Mouse (Mus musculus) limb, embryonic 15.5 days (tissue): ENCODE results near the gene Atraid. TPM values are rescaled to one million over a fixed set of nuclear protein-coding genes. Genes with fewer than 3 reads are reported as not detected.
"Not testable (repeated sequence)": the region's sequence is repeated elsewhere in the genome, so short reads cannot be mapped to it uniquely, and the experiment has no call there.

Source experiments
- ATAC-seq: fragments of 200-750 bp; cut with Nextera tagmentation; 2 replicates; pipeline ENCODE4 v1.8.0; 2017; ENCODE audit warnings: low read depth, moderate TSS enrichment; ENCODE audit not compliant: insufficient number of reproducible peaks, low FRiP score, low TSS enrichment
- H3K27ac ChIP-seq: fragments of 300-500 bp; sonication (generic); 2 replicates; pipeline ENCODE4 v1.5.1; 2015; ENCODE audit warnings: moderate library complexity, mild to moderate bottlenecking, inconsistent platforms
- H3K27me3 ChIP-seq: fragments of 300-500 bp; sonication (generic); 2 replicates; pipeline ENCODE4 v1.6.1; 2015; ENCODE audit warnings: inconsistent platforms
- H3K36me3 ChIP-seq: fragments of 300-500 bp; sonication (generic); 2 replicates; pipeline ENCODE4 v1.6.1; 2015; ENCODE audit warnings: inconsistent platforms
- H3K4me1 ChIP-seq: fragments of 300-500 bp; sonication (generic); 2 replicates; pipeline ENCODE4 v1.6.1; 2015; ENCODE audit warnings: inconsistent platforms
- H3K4me2 ChIP-seq: fragments of 300-500 bp; sonication (generic); 2 replicates; pipeline ENCODE4 v1.6.1; 2015; ENCODE audit warnings: mild to moderate bottlenecking, inconsistent platforms
- H3K4me3 ChIP-seq: fragments of 300-500 bp; sonication (generic); 2 replicates; pipeline ENCODE4 v1.5.1; 2015; ENCODE audit warnings: mild to moderate bottlenecking, inconsistent platforms
- H3K9ac ChIP-seq: fragments of 300-500 bp; sonication (generic); 2 replicates; pipeline ENCODE4 v1.6.1; 2015; ENCODE audit warnings: inconsistent platforms
- H3K9me3 ChIP-seq: fragments of 300-500 bp; sonication (generic); 2 replicates; pipeline ENCODE4 v1.6.1; 2016; ENCODE audit warnings: inconsistent platforms
- WGBS: fragments of 180-500 bp; shearing (Covaris S2); methylation state at CpG from one replicate; pipeline ENCODE4 v1.1.7; 2015; 5-methylcytosine and 5-hydroxymethylcytosine counted together
- polyA plus RNA-seq: library from polyadenylated mRNA; unstranded; fragments of >200 nt; fragmentation: Nextera tagmentation; extraction: Ambion mirVana; gene quantifications from 2 replicates; pipeline ENCODE4 v1.2.1, GENCODE M21; 2015

Gene Atraid
- polyA plus RNA-seq, 1 experiment from 2014 or later: 179 TPM

DNA sequence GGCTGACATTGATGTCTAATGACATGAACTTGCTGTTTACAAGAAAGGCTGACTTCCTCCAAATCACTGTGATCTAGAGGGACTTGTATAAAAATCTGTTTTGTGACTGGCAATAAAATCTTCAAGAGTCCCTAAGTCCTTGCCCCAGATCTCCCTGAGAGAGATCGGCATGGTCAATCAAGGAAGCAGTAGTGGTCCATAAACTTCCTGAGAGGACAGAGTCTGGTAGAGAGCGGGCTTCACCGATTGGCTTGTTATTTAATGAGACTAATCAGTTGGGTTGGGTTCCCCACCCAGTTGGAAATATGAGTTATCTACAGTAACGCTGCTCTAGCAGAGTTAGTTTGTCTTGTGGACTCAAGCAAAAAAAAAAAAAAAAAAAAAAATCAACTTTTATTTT lies 17.2 kb upstream of the Atraid start:
- 44% methylated on average over 4 of the region's 4 CpGs for WGBS
- no peak overlapping the region for H3K4me3 ChIP-seq
- no peaks in the 10 kb centered on the region for H3K9me3 ChIP-seq
- H3K4me1 ChIP-seq: no peaks in the 10 kb centered on the region
- H3K27ac ChIP-seq: no peak overlapping the region
- no peak overlapping the region for H3K4me2 ChIP-seq
- H3K36me3 ChIP-seq: no peaks in the 10 kb centered on the region
- H3K9ac ChIP-seq: no peak overlapping the region
- no peaks in the 10 kb centered on the region for H3K27me3 ChIP-seq
- ATAC-seq: no peak

DNA sequence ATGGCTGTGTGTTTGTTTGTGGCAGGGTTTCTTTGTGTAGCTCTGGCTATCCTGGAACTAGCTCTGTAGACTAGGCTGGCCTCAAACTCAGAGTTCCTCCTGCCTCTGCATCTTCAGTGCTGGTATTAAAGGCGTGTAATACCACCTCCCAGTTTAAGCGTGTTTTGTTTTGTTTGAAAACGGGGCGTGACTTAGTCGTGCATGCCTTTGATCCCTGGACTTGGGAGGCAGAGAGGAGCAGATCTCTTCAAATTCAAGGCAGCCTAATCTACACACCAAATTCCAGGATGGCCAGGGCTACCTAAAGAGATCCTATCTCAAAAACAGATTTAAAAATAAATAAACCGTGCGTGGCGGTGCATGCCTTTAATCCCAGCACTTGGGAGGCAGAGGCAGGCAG lies 16.6 kb upstream of the Atraid start:
- Histone ChIP-seq H3K4me3 (no peak overlapping the region), H3K9me3 (no peaks in the 10 kb centered on the region), H3K4me1 (no peaks in the 10 kb centered on the region), H3K9ac (no peak overlapping the region), H3K27ac (no peak overlapping the region), H3K4me2 (no peak overlapping the region), H3K27me3 (no peaks in the 10 kb centered on the region), H3K36me3 (peaks cover 2% of the 10 kb centered on the region; the same call in 1 of the 2 replicates)
- ATAC-seq: no peak
- 88% methylated on average over 8 of the region's 8 CpGs for WGBS

DNA sequence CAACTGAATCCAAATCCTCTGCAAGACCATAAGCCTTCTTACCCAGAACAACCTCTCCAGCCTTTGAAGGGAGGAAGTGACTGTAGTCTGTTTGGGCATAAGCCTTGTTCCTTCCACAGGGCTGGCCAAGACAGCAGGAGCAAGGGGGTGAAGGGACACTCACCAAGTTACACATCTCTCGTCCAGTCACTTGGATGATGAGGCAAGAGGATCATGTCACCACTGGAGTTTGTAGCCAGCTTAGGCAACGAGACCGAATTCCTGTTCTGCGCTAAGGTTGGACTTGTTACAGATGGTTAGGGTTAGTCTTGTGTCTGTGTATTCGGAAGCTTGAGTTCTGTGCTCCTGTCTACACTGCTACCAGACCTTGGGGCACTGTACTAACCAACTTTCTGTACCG lies 13.4 kb upstream of the Atraid start:
- 88% methylated on average over 6 of the region's 6 CpGs for WGBS
- Histone ChIP-seq H3K27ac (no peak overlapping the region), H3K36me3 (peaks cover 24% of the 10 kb centered on the region), H3K4me2 (no peak overlapping the region), H3K9me3 (no peaks in the 10 kb centered on the region), H3K4me1 (no peaks in the 10 kb centered on the region), H3K4me3 (no peak overlapping the region), H3K27me3 (no peaks in the 10 kb centered on the region), H3K9ac (no peak overlapping the region)
- ATAC-seq: no peak

DNA sequence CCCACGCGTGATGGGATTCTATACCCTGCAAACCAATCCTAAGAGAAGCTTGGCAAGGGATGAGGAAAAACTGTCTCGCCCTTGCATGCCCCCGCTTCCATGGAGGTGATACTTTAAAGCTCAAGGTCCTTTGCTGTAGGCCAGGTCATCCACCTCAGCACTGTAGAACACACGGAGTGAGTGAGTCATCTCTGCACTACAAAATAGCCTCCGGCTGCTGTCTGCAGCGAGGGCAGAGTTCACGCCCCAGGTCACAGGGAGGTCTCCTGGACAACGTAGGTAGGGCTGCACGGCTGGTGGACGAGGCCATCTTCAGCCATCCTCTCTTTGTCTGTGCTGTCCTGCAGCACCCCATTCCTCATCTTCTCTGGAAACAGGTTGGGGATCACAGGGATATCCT lies 11.6 kb upstream of the Atraid start:
- H3K27me3 ChIP-seq, H3K9me3 ChIP-seq, H3K27ac ChIP-seq, H3K9ac ChIP-seq, H3K4me3 ChIP-seq, H3K4me1 ChIP-seq, ATAC-seq, H3K4me2 ChIP-seq: not testable (repeated sequence)
- H3K36me3 ChIP-seq: peaks cover 38% of the 10 kb centered on the region
- 84% methylated on average over 11 of the region's 11 CpGs for WGBS

DNA sequence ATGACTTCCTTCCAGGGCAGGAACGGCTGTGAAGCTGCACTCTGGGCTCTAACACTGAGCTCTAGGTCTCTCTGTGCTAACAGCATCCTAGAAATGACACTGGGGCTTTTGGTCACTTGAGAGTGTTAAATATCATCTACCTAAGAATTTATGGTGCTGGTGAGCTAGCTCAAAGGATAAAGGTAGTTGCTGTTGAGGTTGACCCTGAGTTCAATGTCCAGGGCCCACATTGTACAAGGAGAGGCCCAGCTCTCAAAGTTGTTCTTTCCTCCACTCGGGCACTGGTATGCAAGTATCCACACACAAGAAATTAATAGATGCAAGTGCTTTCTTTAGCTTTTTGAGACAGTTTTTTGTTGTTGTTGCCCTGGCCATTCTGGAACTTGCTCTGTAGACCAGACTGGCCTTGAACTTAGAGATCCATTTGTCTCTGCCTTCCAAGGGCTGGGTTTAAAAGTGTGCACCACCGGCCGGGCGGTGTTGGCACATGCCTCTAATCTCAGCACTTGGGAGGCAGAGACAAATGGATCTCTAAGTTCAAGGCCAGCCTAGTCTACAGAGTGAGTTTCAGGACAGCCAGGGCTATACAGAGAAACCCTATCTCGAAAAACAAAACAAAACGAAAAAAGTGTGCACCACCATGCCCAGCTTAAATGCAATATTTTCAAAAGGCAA lies 9.8 kb upstream of the Atraid start:
- H3K36me3 ChIP-seq: peaks cover 51% of the 10 kb centered on the region

DNA sequence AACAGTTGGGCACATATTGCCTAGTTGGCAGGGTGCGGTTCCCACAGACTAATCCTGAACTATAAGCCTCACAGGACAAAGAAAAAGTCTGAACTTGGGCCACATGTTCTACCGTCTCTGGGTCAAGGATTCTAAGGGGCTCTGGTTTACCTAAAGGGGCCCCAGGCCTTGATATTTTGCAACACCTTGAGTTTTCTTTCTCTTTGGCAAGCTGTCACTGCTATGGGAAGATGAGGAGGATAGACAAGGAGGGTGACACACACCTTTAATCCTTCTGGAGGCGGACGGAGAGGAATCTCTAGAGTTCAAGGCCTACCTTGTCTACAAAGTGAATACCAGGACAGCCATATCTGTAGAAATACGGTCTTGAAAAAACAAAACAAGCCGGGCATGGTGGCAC lies 1.7 kb upstream of the Atraid start:
- H3K4me1 ChIP-seq: peaks cover 5% of the 10 kb centered on the region; the same call in 1 of the 2 replicates
- H3K9me3 ChIP-seq: no peaks in the 10 kb centered on the region
- H3K4me2 ChIP-seq: no peak overlapping the region; the same call in 1 of the 2 replicates
- H3K36me3 ChIP-seq: peaks cover 17% of the 10 kb centered on the region
- H3K4me3 ChIP-seq: no peak overlapping the region
- ATAC-seq: no peak
- WGBS: 93% methylated on average over 6 of the region's 6 CpGs
- H3K27ac ChIP-seq: no peak overlapping the region
- H3K27me3 ChIP-seq: no peaks in the 10 kb centered on the region
- no peak overlapping the region for H3K9ac ChIP-seq

More for the DNA sequence above, 9.8 kb upstream of the Atraid start:
- H3K9me3 ChIP-seq: no peaks in the 10 kb centered on the region
- no peak for ATAC-seq
- H3K9ac ChIP-seq: no peak overlapping the region
- H3K4me2 ChIP-seq: no peak overlapping the region
- no peak overlapping the region for H3K27ac ChIP-seq
- no peak overlapping the region for H3K4me3 ChIP-seq
- WGBS: 87% methylated on average over 7 of the region's 7 CpGs
- H3K27me3 ChIP-seq: no peaks in the 10 kb centered on the region
- no peaks in the 10 kb centered on the region for H3K4me1 ChIP-seq

DNA sequence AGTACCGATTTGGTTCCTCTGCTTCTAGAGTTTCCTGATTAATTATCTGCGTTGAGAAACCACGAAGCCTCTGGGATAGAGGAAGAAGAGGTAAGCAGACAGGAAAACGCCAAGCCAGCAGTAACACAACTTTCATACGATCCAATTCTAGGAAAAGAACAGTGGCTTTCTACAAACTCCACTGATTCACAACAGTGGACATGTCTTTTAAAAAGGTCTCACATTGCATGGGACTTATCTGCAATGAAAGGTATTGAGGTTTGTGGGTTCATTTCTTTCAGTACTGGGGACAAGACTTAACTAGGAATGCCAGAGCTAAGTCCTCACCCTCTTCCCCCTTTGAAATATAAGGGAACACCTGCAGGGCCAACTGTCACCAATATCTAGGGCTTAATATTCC lies 1.0 kb upstream of the Atraid start:
- Histone ChIP-seq H3K27ac (no peak overlapping the region), H3K4me2 (peak overlapping the region; percentile 70), H3K9me3 (no peaks in the 10 kb centered on the region), H3K9ac (no peak overlapping the region), H3K27me3 (no peaks in the 10 kb centered on the region), H3K4me1 (peaks cover 5% of the 10 kb centered on the region; the same call in 1 of the 2 replicates), H3K4me3 (peak overlapping the region; percentile 85), H3K36me3 (peaks cover 11% of the 10 kb centered on the region)
- ATAC-seq: no peak
- WGBS: 72% methylated on average over 5 of the region's 5 CpGs

DNA sequence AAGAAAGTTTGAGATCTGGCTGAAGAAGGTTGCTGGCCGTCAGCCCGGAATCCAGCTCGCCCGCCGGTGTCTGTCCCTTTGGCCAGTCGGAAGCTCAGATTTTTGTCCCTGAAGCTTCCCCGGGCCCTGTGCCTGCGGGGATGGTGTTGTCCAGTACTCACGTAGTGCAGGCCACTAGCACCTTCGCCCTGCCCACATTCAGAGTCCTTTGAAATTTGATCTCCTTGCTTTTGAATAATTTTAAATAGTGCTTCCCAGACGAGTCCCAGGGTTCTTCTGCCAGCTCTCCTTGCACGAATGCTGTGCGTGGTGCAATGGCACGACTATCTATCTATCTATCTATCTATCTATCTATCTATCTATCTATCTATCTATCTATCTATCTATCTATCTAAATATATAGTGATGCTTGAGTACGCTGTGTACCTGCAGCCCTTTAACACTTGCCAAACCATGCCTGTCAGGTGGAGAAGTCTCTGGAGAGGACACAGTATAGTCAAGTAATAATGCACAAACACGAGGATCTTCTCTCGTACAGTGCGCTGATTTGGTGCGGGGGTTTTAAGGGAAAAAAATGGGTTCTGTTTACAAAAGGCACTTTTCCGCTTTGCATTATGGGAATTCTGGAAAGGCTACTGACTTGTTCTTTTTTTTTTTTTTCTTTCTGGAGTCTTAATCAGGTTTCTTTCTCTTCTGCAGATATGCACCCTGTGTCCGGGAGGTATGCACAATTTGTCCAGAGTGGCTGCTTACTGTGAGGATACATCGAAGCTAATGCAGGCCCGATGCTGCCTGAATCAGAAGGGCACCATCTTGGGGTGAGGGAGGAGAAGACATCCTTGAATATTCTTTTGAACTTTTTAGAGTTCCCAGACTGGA lies 890 bp downstream of the Atraid start, which contains the start of gene Slc5a6:
Gene Slc5a6, minus strand, starts transcription at position 162 of the 879 bp plus-strand sequence.
- Histone ChIP-seq H3K4me3 (peak within 1 kb of the TSS; percentile 85), H3K27ac (peak within 1 kb of the TSS; percentile 96), H3K36me3 (peaks cover 7% of the 10 kb centered on the region; the same call in 1 of the 2 replicates), H3K9ac (peak within 1 kb of the TSS; percentile 81), H3K4me2 (peak within 1 kb of the TSS; percentile 70), H3K9me3 (no peaks in the 10 kb centered on the region), H3K27me3 (no peaks in the 10 kb centered on the region), H3K4me1 (peaks cover 8% of the 10 kb centered on the region)
- WGBS: 1% methylated on average over 23 of the region's 23 CpGs
- ATAC-seq: no peak; the same call in 1 of the 2 replicates

DNA sequence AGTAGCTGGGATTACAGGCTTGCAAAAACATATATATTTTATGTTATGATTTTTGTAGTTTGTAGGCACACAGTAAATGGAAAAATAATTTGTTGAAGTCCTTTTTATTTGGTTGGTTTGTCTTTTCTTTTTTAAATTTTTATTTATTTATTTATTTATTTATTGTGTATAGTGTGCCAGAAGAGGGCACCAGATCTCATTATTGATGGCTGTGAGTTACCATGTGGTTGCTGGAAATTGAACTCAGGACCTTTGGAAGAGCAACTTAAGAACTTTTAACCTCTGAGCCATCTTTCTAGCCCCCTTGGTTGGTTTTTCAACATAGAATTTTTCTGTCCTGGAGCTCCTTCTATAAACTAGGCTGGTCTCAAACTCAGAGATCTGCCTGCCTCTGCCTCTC lies 2.3 kb downstream of the Atraid start:
- H3K4me2 ChIP-seq: no peak overlapping the region
- H3K27me3 ChIP-seq: no peaks in the 10 kb centered on the region
- H3K9me3 ChIP-seq: no peaks in the 10 kb centered on the region
- no peak overlapping the region for H3K27ac ChIP-seq
- no peak overlapping the region for H3K4me3 ChIP-seq
- H3K36me3 ChIP-seq: peaks cover 7% of the 10 kb centered on the region; the same call in 1 of the 2 replicates
- no peak overlapping the region for H3K9ac ChIP-seq
- peaks cover 17% of the 10 kb centered on the region for H3K4me1 ChIP-seq
- ATAC-seq: no peak

DNA sequence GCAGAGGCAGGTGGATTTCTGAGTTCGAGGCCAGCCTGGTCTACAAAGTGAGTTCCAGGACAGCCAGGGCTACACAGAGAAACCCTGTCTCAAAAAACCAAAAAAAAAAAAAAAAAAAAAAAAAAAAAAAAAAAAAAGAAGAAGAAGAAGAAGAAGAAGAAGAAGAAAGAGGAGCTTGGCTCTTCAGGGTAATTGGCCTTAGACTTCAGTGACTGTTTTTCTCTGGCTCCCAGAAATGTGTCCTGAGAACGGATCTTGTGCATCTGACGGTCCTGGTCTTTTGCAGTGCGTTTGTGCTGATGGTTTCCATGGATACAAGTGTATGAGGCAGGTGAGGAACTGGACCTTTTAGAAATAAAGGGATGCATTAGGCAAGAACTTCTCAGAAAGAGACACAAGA lies 5.6 kb downstream of the Atraid start:
- H3K4me2 ChIP-seq: peak overlapping the region; percentile 82
- H3K4me1 ChIP-seq: peaks cover 19% of the 10 kb centered on the region
- 61% methylated on average over 4 of the region's 4 CpGs for WGBS
- 0 out of 2 replicates have a peak overlapping the region, but pooled peaks have one; percentile 31 for H3K9ac ChIP-seq
- not testable (repeated sequence) for H3K9me3 ChIP-seq, H3K27me3 ChIP-seq, ATAC-seq
- peaks cover 23% of the 10 kb centered on the region for H3K36me3 ChIP-seq
- H3K27ac ChIP-seq: peak overlapping the region; percentile 88
- H3K4me3 ChIP-seq: peak overlapping the region; percentile 70

DNA sequence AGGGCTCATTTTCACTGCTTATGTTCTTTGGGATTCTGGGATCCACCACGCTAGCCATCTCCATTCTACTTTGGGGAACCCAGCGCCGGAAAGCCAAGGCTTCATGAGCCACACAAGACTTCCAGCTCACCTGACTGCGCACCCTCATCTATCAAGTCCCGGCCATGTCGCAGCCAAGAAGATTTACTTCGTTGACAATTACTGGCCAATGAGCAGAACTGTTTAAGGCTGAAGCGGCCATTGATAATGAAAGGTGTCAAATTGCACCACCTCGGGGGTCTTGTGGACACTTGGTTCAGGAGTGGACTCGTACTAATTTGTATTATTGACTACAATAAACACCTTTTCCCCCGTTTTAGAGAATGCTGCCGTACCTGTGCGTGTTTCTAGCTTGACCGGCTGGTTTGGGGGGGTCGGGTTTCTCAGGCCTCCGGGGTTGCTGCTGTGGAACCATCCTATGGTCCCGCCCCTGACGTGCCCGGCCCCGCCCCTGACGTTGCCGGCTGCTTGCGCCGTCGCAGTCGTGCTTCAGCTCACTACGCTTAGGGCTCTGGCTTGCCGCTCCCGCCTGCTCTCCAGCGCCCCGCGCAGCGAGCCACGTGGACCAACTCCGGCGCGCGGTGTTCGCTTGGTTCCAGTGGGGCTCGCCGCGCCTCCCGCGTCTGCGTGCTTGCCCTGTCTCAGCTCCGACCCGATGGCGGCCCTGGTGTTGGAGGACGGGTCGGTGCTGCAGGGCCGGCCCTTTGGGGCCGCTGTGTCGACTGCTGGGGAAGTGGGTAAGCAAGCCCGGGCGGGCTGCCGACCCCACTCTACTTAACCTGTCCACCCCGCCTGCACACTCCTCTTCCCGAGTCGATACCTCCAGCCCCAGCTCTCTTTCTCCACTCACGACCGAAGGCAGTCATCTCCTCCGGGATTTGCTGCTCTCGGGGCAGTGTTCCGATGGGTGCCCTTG lies 6.4 kb downstream of the Atraid start, which contains the start of gene Cad:
Gene Cad, plus strand, starts transcription at position 520 of the 955 bp plus-strand sequence.
- H3K9me3 ChIP-seq: no peaks in the 10 kb centered on the region
- no peaks in the 10 kb centered on the region for H3K27me3 ChIP-seq
- H3K27ac ChIP-seq: peak within 1 kb of the TSS; percentile 88
- H3K9ac ChIP-seq: peak within 1 kb of the TSS; percentile 69
- peak within 1 kb of the TSS; percentile 70 for H3K4me3 ChIP-seq
- peak within 1 kb of the TSS; percentile 82 for H3K4me2 ChIP-seq
- H3K4me1 ChIP-seq: peaks cover 19% of the 10 kb centered on the region
- under 1% methylated on average over 63 of the region's 64 CpGs for WGBS
- H3K36me3 ChIP-seq: peaks cover 31% of the 10 kb centered on the region
- peak; percentile 98 for ATAC-seq
